Mouse (Mus musculus) cerebellum, adult 8-10 months (tissue): ENCODE results near the gene Klhl24.

Source experiments
- DNase-seq: peaks from one replicate; pipeline ENCODE4 v3.0.0; 2022

Klhl24 gene

GRCm38 (mm10) chr16:20151991-20152390 lies 54.6 kb downstream of the Klhl24 start:
- no peak for DNase-seq

DNA sequence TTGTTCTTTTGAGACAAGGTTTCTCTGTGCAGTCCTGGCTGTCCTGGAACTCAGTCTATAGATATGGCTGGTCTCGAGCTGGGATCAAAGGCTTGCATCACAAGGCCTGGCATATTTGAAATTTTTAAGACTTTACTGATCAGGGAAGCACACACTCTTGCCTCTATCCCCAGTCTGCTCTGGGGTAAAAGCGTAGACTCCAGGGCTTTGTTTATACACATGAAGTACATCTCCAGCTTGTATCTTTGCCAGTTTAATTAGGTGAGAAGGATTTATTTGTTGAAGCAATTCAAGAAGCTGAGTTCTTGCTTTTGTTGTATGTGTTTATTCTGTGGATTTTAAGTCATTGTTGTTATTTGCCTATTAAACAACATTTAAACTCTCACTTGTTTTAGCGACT lies 56.4 kb downstream of the Klhl24 start:
- DNase-seq = no peak

- DNase-seq = no peak
Measured at GRCm38 (mm10) chr16:20160130-20160529, 62.8 kb downstream of the Klhl24 start.

DNA sequence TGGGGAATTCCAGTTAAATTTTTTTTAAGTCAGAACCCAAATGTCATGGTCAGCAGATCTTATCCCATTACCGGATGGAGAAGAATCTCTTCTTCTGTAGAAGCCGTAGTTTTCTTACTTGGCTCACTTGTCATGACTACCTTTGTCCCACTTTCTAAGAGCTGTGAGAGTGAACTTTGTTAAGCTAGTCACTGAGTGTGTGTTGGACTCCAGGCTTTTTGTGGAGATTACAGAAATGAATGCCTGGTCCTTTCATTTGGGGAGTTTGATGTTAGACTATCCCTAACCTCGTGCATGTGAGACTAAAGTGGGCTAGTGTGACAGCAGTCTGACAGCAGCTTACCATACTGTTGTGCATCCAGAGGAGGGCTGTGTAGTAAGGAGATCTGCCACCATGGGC lies 71.7 kb downstream of the Klhl24 start:
- DNase-seq = no peak

DNA sequence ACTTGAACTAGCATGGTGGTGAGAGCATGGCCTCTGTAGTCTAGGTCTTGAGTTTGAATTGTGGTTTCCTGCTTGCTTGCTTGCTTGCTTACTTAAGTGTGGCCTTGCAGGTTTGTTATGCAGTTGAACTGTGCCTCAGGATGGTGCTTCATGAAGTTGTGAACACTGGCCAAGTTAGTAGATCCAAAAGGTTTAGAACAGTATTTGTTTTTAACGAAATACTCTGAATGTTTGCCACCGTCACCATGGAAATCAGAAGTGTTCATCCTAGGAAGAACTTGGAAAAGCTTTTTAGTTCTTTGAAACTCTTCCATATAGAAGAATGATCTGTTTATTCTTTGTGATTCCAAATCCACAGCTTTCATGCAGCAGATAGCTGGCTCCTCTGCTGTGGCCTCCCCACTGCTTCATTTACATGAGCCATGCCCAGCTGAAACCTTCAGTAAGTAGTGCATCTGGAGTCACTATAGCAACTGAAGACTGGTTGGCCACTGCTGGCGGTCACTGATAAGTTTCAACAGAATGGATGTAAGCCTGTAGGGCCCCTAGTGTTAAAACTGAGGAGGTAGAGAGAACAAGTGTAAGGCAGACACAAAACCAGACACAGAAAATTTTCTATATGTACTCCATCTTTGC lies 72.2 kb downstream of the Klhl24 start:
- DNase-seq = no peak
